Mouse (Mus musculus) brain, adult 2 months (tissue): Measurements from ENCODE around the gene Nek5.

Experiments used
- DNase-seq: peaks from one replicate; pipeline ENCODE4 v3.0.0; 2011; ENCODE audit warnings: low read depth, low spot score

The Nek5 gene

GRCm38 (mm10) chr8:22124220-22125152 is at the start of gene Nek5:
Gene Nek5 (minus strand): TSS chr8:22125053.
- peak; percentile 31 for DNase-seq

GRCm38 (mm10) chr8:22169167-22169566 is 44.3 kb upstream of the Nek5 start:
- DNase-seq: peak; percentile 66

- peak; percentile 97 for DNase-seq
These were observed 41.3 kb upstream of the Nek5 start, which contains the start of gene Nek3 for GRCm38 (mm10) chr8:22166080-22166603. Gene Nek3 (minus strand): TSS chr8:22166435.

- DNase-seq: peak; percentile 7
These were observed 40.6 kb upstream of the Nek5 start for GRCm38 (mm10) chr8:22165251-22166079.

- no peak for DNase-seq
These were observed 39.6 kb upstream of the Nek5 start for GRCm38 (mm10) chr8:22164431-22164830.

GRCm38 (mm10) chr8:22162206-22162605 is 37.4 kb upstream of the Nek5 start:
- no peak for DNase-seq

GRCm38 (mm10) chr8:22150345-22150663 is 25.5 kb upstream of the Nek5 start:
- no peak for DNase-seq

GRCm38 (mm10) chr8:22149643-22150344 is 24.9 kb upstream of the Nek5 start:
- no peak for DNase-seq

GRCm38 (mm10) chr8:22148367-22148740 is 23.5 kb upstream of the Nek5 start:
- no peak for DNase-seq

GRCm38 (mm10) chr8:22147706-22148366 is 23.0 kb upstream of the Nek5 start:
- DNase-seq: no peak

- no peak for DNase-seq
These were observed 21.0 kb upstream of the Nek5 start for GRCm38 (mm10) chr8:22145831-22146230.

- peak; percentile 52 for DNase-seq
These were observed 19.1 kb upstream of the Nek5 start for GRCm38 (mm10) chr8:22143764-22144491.

- no peak for DNase-seq
These were observed 17.7 kb upstream of the Nek5 start for GRCm38 (mm10) chr8:22142592-22142991.

GRCm38 (mm10) chr8:22141836-22142385 is 17.1 kb upstream of the Nek5 start:
- DNase-seq: no peak

- peak; percentile 75 for DNase-seq
These were observed 11.6 kb upstream of the Nek5 start for GRCm38 (mm10) chr8:22136462-22136861.

- DNase-seq: no peak
These were observed 9.9 kb upstream of the Nek5 start for GRCm38 (mm10) chr8:22134750-22135135.

- peak; percentile 24 for DNase-seq
These were observed 9.4 kb upstream of the Nek5 start for GRCm38 (mm10) chr8:22134078-22134749.

GRCm38 (mm10) chr8:22132062-22132461 is 7.2 kb upstream of the Nek5 start:
- no peak for DNase-seq

GRCm38 (mm10) chr8:22107020-22107419 is 17.8 kb downstream of the Nek5 start:
- DNase-seq: no peak

GRCm38 (mm10) chr8:22091568-22091967 is 33.3 kb downstream of the Nek5 start:
- DNase-seq: no peak
